ENCODE assay signal across 22 mouse cellular contexts in the genomic region with DNA sequence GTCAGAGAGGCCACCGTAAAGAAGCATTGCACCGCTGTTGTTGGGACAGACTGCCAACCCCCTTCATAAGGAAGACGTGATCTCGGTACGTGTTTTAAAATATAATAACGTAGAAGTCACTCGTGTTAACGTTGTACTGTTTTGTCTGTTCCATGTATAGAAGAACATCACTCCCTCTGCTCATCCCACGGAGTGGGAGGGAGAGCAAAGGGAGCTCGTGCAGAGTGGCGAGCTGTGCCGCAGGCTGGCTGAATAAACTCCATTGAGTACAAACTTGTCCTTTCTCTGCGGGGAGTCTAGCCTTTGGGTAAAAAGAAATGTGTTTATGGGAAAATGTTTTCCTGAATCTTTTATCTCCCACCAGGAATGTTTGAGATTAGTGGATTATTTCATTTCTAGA. TPM values are rescaled to one million over a fixed set of nuclear protein-coding genes. Genes with fewer than 3 reads are reported as not detected.
DNase-seq lines count a peak whose midpoint lies in the region; ATAC-seq lines count a peak whose summit lies in the region.
"Had no signal": no experiment of that assay in that cellular context is flagged by ENCODE, and none has a peak within 500 bp of the region (broad histone marks: within the 10 kb centered on the region; RNA-seq: fewer than 3 reads in every experiment).

No protein-coding gene starts in this region.

- ATAC-seq in frontal cortex, adult (ENCODE audit: low TSS enrichment), result peak; percentile 91
- ATAC-seq: forebrain, embryonic 15.5 days; hindbrain, postnatal 0 days; liver, embryonic 12.5 days; liver, postnatal 0 days; lung, postnatal 0 days; Patski had no signal

- intact Hi-C loops in left cerebral cortex, postnatal 14 days (cut with DNase I), result no loop called here
- intact Hi-C loops in gastrocnemius, postnatal 14 days (cut with DNase I; ENCODE audit: low total_unique reads), result no loop called here

- DNase-seq in frontal cortex, postnatal 14 days (ENCODE audit: low spot score in 2 of 2), result no peak
- peak; percentile 48 to 51 for DNase-seq in left cerebral cortex, postnatal 14 days (ENCODE audit: low spot score in 2 of 2)
- no peak for DNase-seq in left cerebral cortex, adult 8-10 months (ENCODE audit: low spot score in 2 of 2)
- peak; percentile 47 to 58 for DNase-seq in right cerebral cortex, adult 2 months (ENCODE audit: low spot score in 2 of 2)
- DNase-seq in right cerebral cortex, postnatal 4 days, result no peak
- DNase-seq in gastrocnemius, adult 18-20 months (ENCODE audit: low spot score), result no peak
- no peak for DNase-seq in gastrocnemius, postnatal 14 days
- DNase-seq: adrenal gland, postnatal 14 days; cerebellum, adult 11-12 months; cerebellum, adult 9-11 months; embryo, embryonic 11 days; kidney, adult 2 months; kidney, postnatal 36 days; liver, postnatal 0 days; lung, postnatal 4 days; thymus, postnatal 14 days had no signal

RNA-seq across cellular contexts. Expression of a gene that starts 47.1 kb away (rescaled TPM):
- total RNA-seq in left cerebral cortex, postnatal 14 days (2021), result 10 to 100 TPM; 32.3 to 32.5 TPM
- 10 to 100 TPM; 26.2 to 39.0 (median 35.6) TPM for total RNA-seq in left cerebral cortex, adult 8-10 months (2022)
- 1 to 10 TPM; 2.4 to 3.0 TPM for total RNA-seq in gastrocnemius, adult 18-20 months (2021)
- 1 to 10 TPM; 3.8 to 5.7 TPM for total RNA-seq in gastrocnemius, postnatal 14 days (2021)

Comparison
In these comparisons a context has a peak if more than half of its experiments do, and no peak if none do; other contexts are left out.
1. DNase-seq: peak in left cerebral cortex, postnatal 14 days (2 of 2) and right cerebral cortex, adult 2 months (2 of 2); none in frontal cortex, postnatal 14 days (0 of 2), left cerebral cortex, adult 8-10 months (0 of 2), right cerebral cortex, postnatal 4 days (single experiment), gastrocnemius, adult 18-20 months (single experiment) and gastrocnemius, postnatal 14 days (single experiment).
2. RNA of a gene that starts 47.1 kb away (total RNA-seq): 26.2 to 39.0 TPM in left cerebral cortex, adult 8-10 months and 32.3 to 32.5 TPM in left cerebral cortex, postnatal 14 days; 3.8 to 5.7 TPM in gastrocnemius, postnatal 14 days and 2.4 to 3.0 TPM in gastrocnemius, adult 18-20 months; every median in the first group is over 4 times any median in the second.